Mouse (Mus musculus) embryonic facial prominence, embryonic 11.5 days (tissue): ENCODE results near the gene Rnpep. TPM values are rescaled to one million over a fixed set of nuclear protein-coding genes. Genes with fewer than 3 reads are reported as not detected.
A peak's percentile ranks its signal among the peaks of the same experiment; 100 is the strongest.
"Not testable (repeated sequence)": the region's sequence is repeated elsewhere in the genome, so short reads cannot be mapped to it uniquely, and the experiment has no call there.

Experiments
- ATAC-seq: fragments of 200-750 bp; cut with Nextera tagmentation; replicated peaks from 2 replicates; pipeline ENCODE4 v1.8.0; 2017; ENCODE audit warnings: low read depth; ENCODE audit not compliant: insufficient number of reproducible peaks, low FRiP score, low TSS enrichment
- DNase-seq: peaks from one replicate; pipeline ENCODE4 v3.0.0-alpha.2; 2015; ENCODE audit warnings: low spot score
- H3K27ac ChIP-seq: fragments of 300-500 bp; sonication (generic); replicated peaks from 2 replicates; pipeline ENCODE4 v1.5.1; 2014; ENCODE audit warnings: mild to moderate bottlenecking, low read depth, low read length, control low read depth
- H3K27me3 ChIP-seq: fragments of 300-500 bp; sonication (generic); 2 replicates; pipeline ENCODE4 v1.6.1; 2014; ENCODE audit warnings: mild to moderate bottlenecking, low read length, moderate library complexity, mixed read lengths; ENCODE audit not compliant: control insufficient read depth, insufficient read depth
- H3K36me3 ChIP-seq: fragments of 300-500 bp; sonication (generic); replicated peaks from 2 replicates; pipeline ENCODE4 v1.6.1; 2014; ENCODE audit warnings: low read depth, mild to moderate bottlenecking, low read length, moderate library complexity, mixed read lengths; ENCODE audit not compliant: control insufficient read depth, insufficient read depth
- H3K4me1 ChIP-seq: fragments of 300-500 bp; sonication (generic); 2 replicates; pipeline ENCODE4 v1.6.1; 2014; ENCODE audit warnings: low read length, mixed read lengths; ENCODE audit not compliant: control insufficient read depth, insufficient read depth
- H3K4me2 ChIP-seq: fragments of 300-500 bp; sonication (generic); 2 replicates; pipeline ENCODE4 v1.6.1; 2014; ENCODE audit warnings: low read depth, mild to moderate bottlenecking, control low read depth, low read length, moderate library complexity
- H3K4me3 ChIP-seq: fragments of 300-500 bp; sonication (generic); 2 replicates; pipeline ENCODE4 v1.5.1; 2014; ENCODE audit warnings: low read depth, low read length, control low read depth
- H3K9ac ChIP-seq: fragments of 300-500 bp; sonication (generic); replicated peaks from 2 replicates; pipeline ENCODE4 v1.6.1; 2014; ENCODE audit warnings: mild to moderate bottlenecking, control low read depth, low read length
- H3K9me3 ChIP-seq: fragments of 300-500 bp; sonication (generic); replicated peaks from 2 replicates; pipeline ENCODE4 v1.6.1; 2016; ENCODE audit warnings: mild to moderate bottlenecking, low read length, inconsistent platforms, mixed read lengths; ENCODE audit not compliant: control insufficient read depth
- WGBS: fragments of 180-500 bp; shearing (Covaris S2); extraction: QIAGEN DNeasy Blood & Tissue Kit; methylation state at CpG from one replicate; pipeline ENCODE4 v1.1.7; 2014; 5-methylcytosine and 5-hydroxymethylcytosine counted together
- polyA plus RNA-seq: library from polyadenylated mRNA; unstranded; fragments of >200 nt; fragmentation: Nextera tagmentation; extraction: Ambion mirVana; gene quantifications from 2 replicates; pipeline ENCODE4 v1.2.1, GENCODE M21; 2014

The Rnpep gene
- polyA plus RNA-seq, 1 experiment from 2014 or later, result 94.1 TPM

DNA sequence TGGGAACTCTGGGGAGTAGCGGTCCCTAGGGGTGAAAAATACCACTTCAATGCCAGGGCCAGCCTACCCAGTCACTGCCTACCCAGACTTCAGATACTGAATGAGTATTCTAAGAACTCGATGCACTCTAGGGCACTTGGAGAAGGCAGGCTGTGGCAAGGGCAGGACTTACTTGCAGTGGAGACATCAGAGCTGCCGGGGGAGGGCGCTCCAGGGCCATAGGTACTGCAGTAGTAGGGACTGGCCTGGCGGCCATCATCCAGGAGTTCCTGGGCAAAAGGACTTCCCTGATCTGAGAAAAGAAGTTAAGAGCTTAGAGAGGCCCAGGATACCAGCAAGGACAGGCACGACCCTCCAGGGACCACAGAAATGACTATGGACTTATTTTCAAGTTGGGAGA, 27.6 kb downstream of the Rnpep start:
- H3K27ac ChIP-seq, result no peak overlapping the region
- peaks cover 5% of the 10 kb centered on the region for H3K4me1 ChIP-seq
- no peak overlapping the region for H3K4me2 ChIP-seq
- no peaks in the 10 kb centered on the region for H3K36me3 ChIP-seq
- H3K9ac ChIP-seq, result no peak overlapping the region
- DNase-seq (no peak), ATAC-seq (no peak)
- H3K4me3 ChIP-seq, result no peak overlapping the region
- no peaks in the 10 kb centered on the region for H3K27me3 ChIP-seq
- 78% methylated on average over 6 of the region's 6 CpGs for WGBS
- no peaks in the 10 kb centered on the region for H3K9me3 ChIP-seq

DNA sequence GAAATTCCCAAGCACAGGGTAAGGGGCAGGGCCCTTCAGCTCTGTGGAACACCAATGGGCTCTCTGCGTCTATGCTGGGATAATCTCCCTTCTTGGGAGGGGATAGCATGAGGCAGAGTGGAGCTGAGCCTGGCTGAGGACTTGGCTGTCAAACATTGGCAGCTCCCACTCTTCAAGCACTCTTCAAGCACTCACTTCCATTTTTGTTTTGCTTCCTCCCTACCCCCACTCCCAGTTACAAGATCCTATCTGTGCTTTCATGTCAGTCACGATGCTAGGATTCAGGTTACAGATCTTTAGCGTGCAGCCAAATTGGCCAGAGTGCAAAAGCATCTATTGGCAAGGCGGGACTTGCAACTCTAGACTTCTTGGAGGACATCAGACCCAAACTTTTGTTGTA, 31.0 kb downstream of the Rnpep start:
- ATAC-seq, result peak; percentile 26; the same call in 1 of the 2 replicates
- H3K27ac ChIP-seq, result no peak overlapping the region
- H3K9me3 ChIP-seq, result no peaks in the 10 kb centered on the region
- H3K9ac ChIP-seq, result no peak overlapping the region
- WGBS, result 22% methylated on average over 4 of the region's 4 CpGs
- no peak overlapping the region for H3K4me2 ChIP-seq
- H3K4me3 ChIP-seq, result no peak overlapping the region
- DNase-seq, result peak; percentile 49
- H3K27me3 ChIP-seq, result no peaks in the 10 kb centered on the region
- no peaks in the 10 kb centered on the region for H3K4me1 ChIP-seq
- H3K36me3 ChIP-seq, result no peaks in the 10 kb centered on the region

- 62% methylated on average over 8 of the region's 8 CpGs for WGBS
- H3K9ac ChIP-seq, result no peak overlapping the region
Measured at GRCm38 (mm10) chr1:135251405-135251804, 32.5 kb downstream of the Rnpep start.

DNA sequence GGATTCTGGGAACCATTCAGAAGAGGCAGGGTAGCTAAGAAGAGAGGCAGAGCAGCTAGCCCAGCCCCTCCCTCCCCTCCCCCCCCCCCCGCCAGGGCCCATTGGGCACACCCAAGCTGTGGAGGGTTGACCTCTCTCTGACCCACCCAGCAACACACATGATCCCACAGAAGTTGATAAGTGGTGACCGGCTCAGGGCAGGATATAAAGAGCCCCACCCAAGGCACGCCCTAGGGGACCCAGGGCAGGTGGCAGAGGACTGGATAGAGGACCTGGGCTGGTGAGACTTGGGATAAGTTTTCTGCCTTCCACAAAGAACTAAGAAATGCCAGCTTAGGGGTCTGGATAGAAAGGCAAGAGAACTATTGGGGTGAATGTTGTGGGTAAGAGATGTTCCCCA, 33.2 kb downstream of the Rnpep start:
- 78% methylated on average over 2 of the region's 3 CpGs for WGBS
- no peak for DNase-seq

More at GRCm38 (mm10) chr1:135251405-135251804, 32.5 kb downstream of the Rnpep start:
- Histone ChIP-seq H3K4me3 (no peak overlapping the region), H3K27ac (no peak overlapping the region), H3K36me3 (no peaks in the 10 kb centered on the region), H3K27me3 (no peaks in the 10 kb centered on the region), H3K4me1 (no peaks in the 10 kb centered on the region), H3K9me3 (no peaks in the 10 kb centered on the region), H3K4me2 (no peak overlapping the region)
- DNase-seq (peak; percentile 27), ATAC-seq (no peak)

DNA sequence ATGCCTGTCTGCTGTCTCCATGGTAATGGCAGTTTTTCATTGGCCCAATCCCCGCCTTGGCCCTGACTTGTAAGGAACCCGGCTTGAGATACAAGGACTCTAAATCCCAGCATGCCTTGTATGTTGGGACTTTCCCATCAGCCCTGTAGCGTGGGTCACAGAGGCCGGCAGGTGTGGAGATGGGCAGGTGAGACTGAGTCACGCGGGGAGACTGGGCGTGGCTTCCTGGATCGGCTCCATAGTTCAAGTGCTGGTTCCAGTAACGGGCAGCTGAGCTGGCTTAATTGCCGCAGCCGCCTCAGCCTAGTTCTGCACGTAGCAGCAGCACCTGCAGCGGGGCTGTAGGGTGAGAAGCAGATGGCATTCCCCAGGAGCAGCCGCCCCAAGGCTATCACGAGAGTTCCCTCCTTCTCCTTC, 35.4 kb downstream of the Rnpep start:
- Histone ChIP-seq H3K9ac (no peak overlapping the region), H3K27me3 (no peaks in the 10 kb centered on the region), H3K9me3 (no peaks in the 10 kb centered on the region), H3K36me3 (no peaks in the 10 kb centered on the region), H3K4me1 (no peaks in the 10 kb centered on the region), H3K4me3 (no peak overlapping the region), H3K27ac (no peak overlapping the region), H3K4me2 (peak overlapping the region; percentile 24; the same call in 1 of the 2 replicates)
- 8% methylated on average over 15 of the region's 15 CpGs for WGBS
- ATAC-seq, result peak; percentile 50; the same call in 1 of the 2 replicates
- DNase-seq, result peak; percentile 40

More for the DNA sequence above, 33.2 kb downstream of the Rnpep start:
- Histone ChIP-seq H3K36me3 (no peaks in the 10 kb centered on the region), H3K9me3 (no peaks in the 10 kb centered on the region), H3K27me3 (no peaks in the 10 kb centered on the region), H3K4me1 (no peaks in the 10 kb centered on the region), H3K9ac (no peak overlapping the region), H3K4me3 (no peak overlapping the region), H3K27ac (no peak overlapping the region), H3K4me2 (no peak overlapping the region)
- ATAC-seq, result no peak

GRCm38 (mm10) chr1:135244014-135244413, 39.9 kb downstream of the Rnpep start:
- no peaks in the 10 kb centered on the region for H3K4me1 ChIP-seq
- 83% methylated on average over 8 of the region's 8 CpGs for WGBS
- H3K4me2 ChIP-seq, result no peak overlapping the region
- H3K9ac ChIP-seq, result no peak overlapping the region
- ATAC-seq (no peak), DNase-seq (no peak)
- no peak overlapping the region for H3K27ac ChIP-seq
- no peak overlapping the region for H3K4me3 ChIP-seq
- no peaks in the 10 kb centered on the region for H3K9me3 ChIP-seq
- H3K36me3 ChIP-seq, result no peaks in the 10 kb centered on the region
- H3K27me3 ChIP-seq, result no peaks in the 10 kb centered on the region

DNA sequence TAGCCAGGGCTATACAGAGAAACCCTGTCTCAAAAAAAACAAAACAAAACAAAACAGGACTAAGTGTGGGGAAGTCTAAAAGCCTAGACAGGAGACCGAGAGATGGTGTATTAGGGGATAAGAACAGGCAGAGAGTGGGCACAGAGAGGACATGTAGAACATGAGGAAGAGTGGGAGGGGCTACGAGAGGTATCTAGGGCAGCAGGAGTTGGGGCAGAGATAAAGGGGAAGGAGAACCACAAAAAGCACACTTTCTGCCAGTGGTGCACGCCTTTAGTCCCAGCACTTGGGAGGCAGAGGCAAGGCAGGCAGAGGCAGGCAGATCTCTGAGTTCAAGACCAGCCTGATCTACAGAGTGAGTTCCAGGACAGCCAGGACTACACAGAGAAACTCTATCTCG, 43.7 kb downstream of the Rnpep start:
- H3K4me3 ChIP-seq, H3K4me1 ChIP-seq, ATAC-seq, H3K36me3 ChIP-seq, H3K4me2 ChIP-seq, H3K27me3 ChIP-seq, DNase-seq, H3K9me3 ChIP-seq, H3K9ac ChIP-seq, H3K27ac ChIP-seq: not testable (repeated sequence)
- 84% methylated on average over 4 of the region's 4 CpGs for WGBS

DNA sequence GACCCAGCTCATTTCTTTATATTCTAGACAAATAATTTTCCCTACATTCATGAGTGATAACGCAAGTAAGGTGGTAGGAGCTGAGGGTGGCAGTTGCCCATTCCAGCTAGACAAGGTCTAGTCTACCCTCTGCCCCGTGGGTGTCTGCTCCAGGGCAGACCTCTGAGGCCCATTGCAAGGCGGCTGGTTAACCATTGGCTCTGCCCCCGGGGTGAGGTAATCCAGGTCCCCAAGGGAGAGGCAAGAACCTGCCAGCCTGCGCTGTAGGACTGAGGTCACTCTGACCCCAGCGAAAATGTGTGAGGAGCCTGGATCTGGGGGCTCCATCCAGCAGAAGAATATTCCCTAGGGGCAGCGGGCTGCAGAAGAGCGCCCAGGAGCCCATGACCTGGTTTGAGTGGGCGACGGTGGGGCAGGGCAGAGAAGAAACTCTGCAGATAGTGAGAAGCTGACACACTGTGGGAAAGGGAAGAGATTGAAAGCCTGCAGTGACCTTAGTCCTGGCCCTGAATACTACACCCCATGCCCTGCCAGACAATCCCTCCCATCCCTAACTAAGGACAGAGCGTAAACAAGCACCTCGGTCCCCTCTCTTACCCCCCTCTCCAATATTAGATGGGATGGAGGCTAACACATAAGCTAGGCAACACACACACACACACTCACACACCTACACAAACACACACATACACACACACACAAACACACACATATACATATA, 46.6 kb downstream of the Rnpep start:
- Histone ChIP-seq H3K9ac (no peak overlapping the region), H3K4me2 (no peak overlapping the region), H3K36me3 (no peaks in the 10 kb centered on the region), H3K4me1 (no peaks in the 10 kb centered on the region), H3K27ac (no peak overlapping the region), H3K27me3 (no peaks in the 10 kb centered on the region), H3K4me3 (no peak overlapping the region), H3K9me3 (no peaks in the 10 kb centered on the region)
- DNase-seq, result no peak
- 62% methylated on average over 12 of the region's 12 CpGs for WGBS
- ATAC-seq, result no peak
